Mouse (Mus musculus) MEL (cell line): ENCODE measurements around the gene Ppp1r14b.

ENCODE experiments used
- CTCF ChIP-seq, 3 experiments: IDR thresholded peaks in 2 of 3; conservative IDR thresholded peaks in 1 of 3; 2 replicates each; pipeline ENCODE4 v1.5.1; 2011 to 2012; ENCODE audit warnings: low read length in 3 of 3, low read depth in 2 of 3, mild to moderate bottlenecking in 2 of 3, improper control_type of control experiment in 1 of 3, inconsistent platforms in 1 of 3, mixed read lengths in 1 of 3, moderate library complexity in 1 of 3; ENCODE audit not compliant: control insufficient read depth in 1 of 3, insufficient read depth in 1 of 3, poor library complexity in 1 of 3, severe bottlenecking in 1 of 3
- E2F4 ChIP-seq: IDR thresholded peaks from 2 replicates; pipeline ENCODE4 v1.6.1; 2011; ENCODE audit warnings: low read depth, low read length, improper control_type of control experiment, borderline replicate concordance
- MEF2A ChIP-seq: IDR thresholded peaks from 2 replicates; pipeline ENCODE4 v1.6.1; 2014; ENCODE audit warnings: low read depth, mild to moderate bottlenecking, inconsistent platforms, low read length, improper control_type of control experiment; ENCODE audit not compliant: poor library complexity, insufficient replicate concordance, severe bottlenecking; ENCODE audit errors: extremely low read depth
- MXI1 ChIP-seq: IDR thresholded peaks from 2 replicates; pipeline ENCODE4 v1.6.1; 2011; ENCODE audit warnings: mild to moderate bottlenecking, low read depth, low read length, improper control_type of control experiment
- MYC ChIP-seq: IDR thresholded peaks from 2 replicates; pipeline ENCODE4 v1.6.1; 2011; ENCODE audit warnings: low read depth, mild to moderate bottlenecking, low read length, improper control_type of control experiment, moderate library complexity
- POLR2A ChIP-seq, 2 experiments: IDR thresholded peaks; 2 replicates each; pipeline ENCODE4 v1.6.1; 2011 to 2012; ENCODE audit warnings: low read length in 2 of 2, mild to moderate bottlenecking in 2 of 2, control low read depth in 1 of 2, improper control_type of control experiment in 1 of 2, low read depth in 1 of 2, moderate library complexity in 1 of 2; ENCODE audit not compliant: control insufficient read depth in 1 of 2, insufficient read depth in 1 of 2, poor library complexity in 1 of 2
- UBTF ChIP-seq: IDR thresholded peaks from 2 replicates; pipeline ENCODE4 v1.6.1; 2012; ENCODE audit warnings: low read depth, mild to moderate bottlenecking, inconsistent platforms, low read length, improper control_type of control experiment, moderate library complexity, borderline replicate concordance; ENCODE audit not compliant: insufficient read depth
- ZNF384 ChIP-seq: IDR thresholded peaks from 2 replicates; pipeline ENCODE4 v1.6.1; 2012; ENCODE audit warnings: low read depth, mild to moderate bottlenecking, inconsistent platforms, low read length, improper control_type of control experiment

GRCm38 (mm10) chr19:6925611-6926329 lies 49.0 kb upstream of the Ppp1r14b start:
- TF ChIP-seq ZNF384 (no peak), CTCF (IDR thresholded peaks at IDR 0.05 in 2 of 3, conservative IDR thresholded peaks at IDR 0.05 in 1 of 3; ENCODE audit: control insufficient read depth in 1 of 3, insufficient read depth in 1 of 3, low read depth in 2 of 3, low read length in 3 of 3, poor library complexity in 1 of 3, severe bottlenecking in 1 of 3) (no peak), MYC (no peak), POLR2A (IDR thresholded peaks at IDR 0.05; ENCODE audit: control insufficient read depth in 1 of 2, insufficient read depth in 1 of 2, low read depth in 1 of 2, low read length in 2 of 2, poor library complexity in 1 of 2) (no peak), MEF2A (no peak), E2F4 (no peak), UBTF (no peak), MXI1 (no peak)
